Mouse (Mus musculus) CH12F3 (cell line): ENCODE measurements at regions not wholly inside any gene's neighbourhood (a gene's known extent, or its start where the extent isn't known, plus 50 kb on each side); places are given as distances from the start of the nearest gene placed in this dataset.
"Not testable (repeated sequence)": the region's sequence is repeated elsewhere in the genome, so short reads cannot be mapped to it uniquely, and the experiment has no call there.

ENCODE experiments used
- in situ Hi-C: fragments of 300-500 bp; cut with MboI; formaldehyde crosslinking; loops from 2 replicates; pipeline ENCODE4 v1.14.3; 2020; ENCODE audit warnings: low sequenced_read_pairs

- in situ Hi-C loops = not testable (repeated sequence)
Measured at GRCm38 (mm10) chr5:148781076-148781475, 148.0 kb downstream of the Katnal1 start.

DNA sequence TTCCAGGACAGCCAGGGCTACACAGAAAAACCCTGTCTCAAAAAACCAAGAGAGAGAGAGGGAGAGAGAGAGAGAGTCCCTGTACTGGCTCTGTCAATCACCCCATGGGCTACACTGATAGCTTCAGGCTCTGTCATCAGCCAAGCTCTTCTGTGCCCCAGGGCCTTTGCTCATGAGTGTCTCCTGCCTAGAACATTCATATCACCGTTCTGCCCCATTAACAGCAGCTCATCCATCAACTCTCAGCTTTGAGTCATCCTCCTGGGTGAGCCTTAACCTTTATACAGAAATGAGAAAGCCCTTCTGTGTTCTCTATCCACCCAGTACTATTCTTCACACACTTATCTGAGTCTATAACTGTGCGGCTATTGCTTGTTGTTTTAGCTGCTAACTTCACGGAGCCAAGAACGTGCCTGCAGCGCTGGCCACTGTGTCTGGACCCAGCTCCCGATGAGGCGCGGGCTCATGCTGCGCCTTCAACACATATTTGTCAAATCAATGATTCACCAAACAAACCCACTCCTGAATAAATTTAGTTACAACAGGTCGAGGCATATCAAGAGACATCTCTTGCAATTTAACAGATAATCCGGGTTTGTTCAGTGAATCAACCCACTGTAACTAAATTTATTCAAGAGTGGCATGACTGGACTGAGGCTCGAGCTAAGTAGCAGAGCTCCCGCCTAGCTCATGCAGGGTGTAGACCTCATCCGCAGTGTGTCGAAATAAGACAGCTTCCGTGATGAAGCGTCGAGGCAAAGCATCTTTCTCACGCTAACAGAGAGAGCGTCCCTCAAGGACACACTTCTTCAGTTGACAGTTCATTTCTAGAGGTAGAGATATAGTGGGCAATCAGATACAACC, 152.1 kb downstream of the Katnal1 start:
- in situ Hi-C loops = no loop called here

GRCm38 (mm10) chr5:148775232-148775631, 153.9 kb downstream of the Katnal1 start:
- in situ Hi-C loops = no loop called here

- in situ Hi-C loops = no loop called here
Measured at GRCm38 (mm10) chr5:148774446-148774845, 154.7 kb downstream of the Katnal1 start.

DNA sequence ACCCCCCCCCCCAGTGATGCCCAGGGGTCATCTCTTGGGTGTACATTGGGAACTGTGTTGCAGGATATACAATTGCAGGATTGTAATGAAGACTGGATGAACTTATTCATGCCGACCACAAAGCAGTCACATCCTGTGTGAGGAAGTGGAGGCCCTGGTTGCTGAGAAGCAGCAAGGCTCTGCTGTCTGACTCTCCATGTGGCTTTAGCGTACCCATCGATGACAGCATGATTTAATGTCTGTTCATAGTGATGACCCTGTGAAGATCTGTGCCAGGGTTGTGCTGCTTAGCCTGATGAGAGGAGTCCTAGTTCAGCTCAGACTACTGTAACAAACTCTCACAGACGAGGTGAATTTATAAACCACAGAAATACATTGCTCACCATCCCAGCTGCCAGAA, 159.7 kb downstream of the Katnal1 start:
- in situ Hi-C loops = no loop called here

GRCm38 (mm10) chr5:148768346-148768745, 160.8 kb downstream of the Katnal1 start:
- in situ Hi-C loops = no loop called here

- in situ Hi-C loops = no loop called here
Measured at GRCm38 (mm10) chr5:148765993-148766392, 163.1 kb downstream of the Katnal1 start.

DNA sequence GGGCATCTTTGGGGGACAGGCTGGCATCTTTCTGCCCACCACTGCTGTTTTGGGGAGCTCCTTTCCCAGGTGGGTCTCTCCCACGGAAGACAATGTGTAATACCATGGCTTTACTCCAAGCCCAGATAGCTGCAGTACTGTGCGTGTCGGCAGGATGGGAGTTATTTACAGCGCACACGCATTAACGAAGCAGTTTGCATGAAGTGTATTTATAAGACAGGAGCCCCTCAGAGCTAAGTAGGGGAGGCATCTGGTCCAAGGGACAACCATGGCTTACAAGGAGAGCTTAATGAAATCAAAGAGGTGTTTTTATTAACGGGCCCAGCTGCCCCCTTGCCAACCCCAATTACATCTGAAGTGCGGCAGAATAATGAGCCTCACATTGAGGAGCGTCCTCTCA, 169.0 kb downstream of the Katnal1 start:
- in situ Hi-C loops = no loop called here

DNA sequence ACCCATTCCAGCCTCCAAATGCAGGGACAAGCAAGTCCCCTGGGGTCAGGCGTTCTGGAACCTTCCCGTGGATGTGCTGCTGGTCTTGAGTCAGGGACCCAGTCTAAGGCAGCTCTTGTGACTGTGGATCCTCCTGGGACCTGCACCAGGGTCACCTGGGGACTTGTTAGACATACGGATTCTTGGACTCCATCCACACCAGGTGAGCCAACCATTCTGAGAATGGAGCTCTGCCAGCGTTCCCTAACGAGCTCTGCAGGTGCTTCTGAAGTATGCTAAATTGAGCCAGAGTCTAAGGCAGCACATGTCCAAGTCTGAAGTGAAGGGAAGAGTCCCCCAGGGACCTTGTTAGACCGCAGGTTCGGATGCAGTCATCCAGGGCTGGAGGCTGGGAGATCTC, 170.3 kb downstream of the Katnal1 start:
- in situ Hi-C loops = no loop called here

DNA sequence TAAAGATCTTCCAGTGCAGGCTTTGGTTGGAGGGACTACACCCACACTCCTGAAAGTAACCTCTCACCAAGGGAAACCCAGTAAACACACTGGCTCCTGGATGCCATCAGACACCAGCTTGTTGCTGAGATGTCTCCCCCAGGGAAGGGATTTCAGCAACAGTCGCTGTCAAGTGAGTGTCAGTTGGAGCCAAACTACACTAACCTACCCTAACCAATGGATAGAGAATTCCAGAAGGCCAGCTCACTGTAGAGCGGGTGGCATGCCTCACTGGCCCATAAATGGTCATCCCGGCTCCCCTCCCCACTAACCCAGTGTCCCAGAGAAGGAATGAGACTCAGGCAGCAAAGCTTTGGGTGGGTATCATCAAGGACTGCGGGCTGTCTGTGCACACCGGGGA, 171.4 kb downstream of the Katnal1 start:
- in situ Hi-C loops = no loop called here

- in situ Hi-C loops = no loop called here
Measured at GRCm38 (mm10) chr5:148757236-148757635, 171.9 kb downstream of the Katnal1 start.

DNA sequence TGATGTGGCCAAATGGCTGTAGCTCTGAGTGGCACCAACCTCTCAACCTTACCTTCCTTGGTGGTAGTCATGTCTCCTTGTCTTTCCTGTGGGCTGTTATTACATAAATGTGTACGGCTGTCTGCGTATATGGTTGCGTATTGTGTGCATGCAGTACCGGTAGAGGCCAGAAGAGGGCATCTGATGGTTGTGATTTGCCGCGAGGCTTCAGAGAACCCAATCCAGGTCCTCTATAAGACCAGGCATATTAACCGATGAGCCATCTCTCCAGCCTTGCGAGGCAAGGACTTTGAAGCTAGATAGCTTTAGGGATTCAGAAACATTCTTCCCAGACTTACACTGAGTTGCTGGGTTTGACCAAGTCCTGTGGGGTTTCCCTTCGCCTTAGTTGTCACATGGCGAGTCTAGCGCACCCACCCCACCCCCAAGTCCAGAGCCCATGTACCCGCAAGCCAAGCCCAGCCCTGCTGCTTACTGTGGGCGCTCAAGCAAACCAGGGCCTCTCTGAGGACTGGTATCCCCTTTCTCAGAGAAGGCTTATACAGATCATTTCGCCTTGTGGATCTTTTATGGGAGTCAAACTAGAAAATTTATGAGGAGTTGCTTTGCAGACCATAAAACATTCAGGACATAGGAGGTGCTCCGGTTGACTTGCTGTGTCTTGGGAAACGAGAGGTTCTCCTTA, 172.7 kb downstream of the Katnal1 start:
- in situ Hi-C loops = no loop called here

DNA sequence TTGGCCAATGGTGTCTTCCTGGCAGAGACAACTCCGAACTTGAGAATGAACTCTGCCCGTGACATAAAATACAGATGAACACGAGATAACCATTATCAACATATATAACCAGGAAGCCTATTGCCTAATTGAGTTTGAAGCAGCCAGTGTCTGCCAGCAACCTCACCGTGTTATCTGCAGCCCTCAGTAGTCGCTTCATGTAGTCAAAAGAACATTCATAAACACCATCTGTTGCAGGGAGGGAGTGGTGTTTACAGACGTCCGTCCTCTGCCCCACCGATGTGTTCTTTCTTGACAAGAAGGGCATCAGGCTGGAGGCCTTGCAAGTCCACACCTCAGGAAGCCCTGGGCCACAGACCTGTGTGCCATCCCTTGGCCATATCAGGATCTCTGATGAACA, 173.3 kb downstream of the Katnal1 start:
- in situ Hi-C loops = no loop called here

- in situ Hi-C loops = no loop called here
Measured at GRCm38 (mm10) chr5:148754896-148755295, 174.2 kb downstream of the Katnal1 start.

DNA sequence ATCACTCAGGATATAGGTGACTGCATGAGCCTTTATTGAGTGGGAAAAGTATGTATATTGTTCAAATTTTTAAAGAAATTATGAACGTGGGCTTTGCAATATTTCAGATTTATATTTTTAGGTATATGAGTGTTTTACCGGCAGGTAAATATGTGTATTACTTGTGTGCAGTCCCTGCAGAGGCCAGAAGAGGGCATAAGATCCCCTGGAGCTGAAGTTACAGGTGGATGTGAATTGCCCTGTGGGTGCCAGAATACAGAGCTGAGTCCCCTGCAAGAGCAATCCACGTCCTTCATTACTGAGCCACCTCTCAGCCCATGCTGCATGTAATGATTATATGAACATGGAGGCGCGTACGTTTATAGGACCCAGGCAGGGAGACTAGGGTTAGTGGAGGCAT, 174.8 kb downstream of the Katnal1 start:
- in situ Hi-C loops = no loop called here

- in situ Hi-C loops = no loop called here
Measured at GRCm38 (mm10) chr5:148753457-148753856, 175.7 kb downstream of the Katnal1 start.

DNA sequence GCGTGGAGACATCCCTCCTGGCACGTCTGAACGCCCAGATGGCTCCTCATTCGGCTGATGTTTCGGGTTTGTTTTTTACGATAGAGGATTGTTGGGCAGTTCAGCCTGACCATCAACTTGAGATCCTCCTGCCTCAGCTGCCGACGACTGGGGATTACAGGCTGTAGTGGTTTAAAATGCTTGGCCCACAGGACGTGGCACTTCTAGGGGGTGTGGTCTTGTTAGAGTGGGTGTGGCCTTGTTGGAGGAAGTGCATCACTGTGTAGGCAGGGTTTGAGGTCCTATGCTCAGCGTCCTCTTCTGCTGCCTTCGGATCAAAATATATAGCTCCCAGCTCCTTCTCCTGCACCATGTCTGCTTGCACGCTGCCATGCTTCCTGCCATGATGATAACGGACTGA, 177.1 kb downstream of the Katnal1 start:
- in situ Hi-C loops = no loop called here

- in situ Hi-C loops = no loop called here
Measured at GRCm38 (mm10) chr5:148750002-148750734, 179.0 kb downstream of the Katnal1 start.

DNA sequence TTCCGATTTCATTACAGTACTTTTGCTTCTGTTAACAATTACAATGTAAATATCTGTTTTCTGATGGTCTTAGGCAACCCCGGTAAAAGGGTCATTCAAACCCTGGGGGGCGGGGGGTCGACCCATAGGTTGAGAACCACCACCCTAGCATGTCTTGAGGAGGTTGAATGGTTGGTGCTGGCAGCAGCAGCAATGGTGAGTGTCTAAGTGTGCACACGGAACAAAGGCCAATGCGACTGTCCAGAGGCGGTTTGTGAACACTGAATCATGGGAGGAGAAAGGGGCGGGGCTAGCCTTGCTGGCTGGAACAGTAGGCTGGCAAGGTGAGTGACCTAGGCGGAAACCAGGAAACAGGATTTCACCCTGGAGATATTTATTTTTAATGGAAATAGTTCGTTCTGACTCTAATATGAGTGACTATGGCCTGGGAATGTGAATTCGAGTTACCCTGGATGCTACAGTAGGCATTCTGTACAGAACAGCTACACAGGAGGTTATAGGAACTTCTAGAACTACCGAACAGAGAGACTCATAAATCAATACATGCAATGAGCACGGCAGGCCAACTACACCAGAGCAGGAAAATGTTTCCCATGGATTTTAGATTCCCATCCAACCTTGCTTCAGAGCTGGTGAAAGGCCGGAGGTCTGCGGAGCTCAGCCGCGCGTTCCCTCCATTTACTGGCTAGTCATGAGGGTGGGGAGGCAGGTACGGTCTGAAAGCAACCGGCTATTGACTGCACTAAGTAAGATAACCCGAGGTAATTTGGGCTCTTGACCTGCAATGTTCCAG, 181.0 kb downstream of the Katnal1 start:
- in situ Hi-C loops = no loop called here

GRCm38 (mm10) chr5:148747549-148747948, 181.6 kb downstream of the Katnal1 start:
- in situ Hi-C loops = no loop called here

- in situ Hi-C loops = not testable (repeated sequence)
Measured at GRCm38 (mm10) chr5:148746726-148747125, 182.4 kb downstream of the Katnal1 start.
